9 mouse cellular contexts compared by ENCODE assay signal in the genomic region with DNA sequence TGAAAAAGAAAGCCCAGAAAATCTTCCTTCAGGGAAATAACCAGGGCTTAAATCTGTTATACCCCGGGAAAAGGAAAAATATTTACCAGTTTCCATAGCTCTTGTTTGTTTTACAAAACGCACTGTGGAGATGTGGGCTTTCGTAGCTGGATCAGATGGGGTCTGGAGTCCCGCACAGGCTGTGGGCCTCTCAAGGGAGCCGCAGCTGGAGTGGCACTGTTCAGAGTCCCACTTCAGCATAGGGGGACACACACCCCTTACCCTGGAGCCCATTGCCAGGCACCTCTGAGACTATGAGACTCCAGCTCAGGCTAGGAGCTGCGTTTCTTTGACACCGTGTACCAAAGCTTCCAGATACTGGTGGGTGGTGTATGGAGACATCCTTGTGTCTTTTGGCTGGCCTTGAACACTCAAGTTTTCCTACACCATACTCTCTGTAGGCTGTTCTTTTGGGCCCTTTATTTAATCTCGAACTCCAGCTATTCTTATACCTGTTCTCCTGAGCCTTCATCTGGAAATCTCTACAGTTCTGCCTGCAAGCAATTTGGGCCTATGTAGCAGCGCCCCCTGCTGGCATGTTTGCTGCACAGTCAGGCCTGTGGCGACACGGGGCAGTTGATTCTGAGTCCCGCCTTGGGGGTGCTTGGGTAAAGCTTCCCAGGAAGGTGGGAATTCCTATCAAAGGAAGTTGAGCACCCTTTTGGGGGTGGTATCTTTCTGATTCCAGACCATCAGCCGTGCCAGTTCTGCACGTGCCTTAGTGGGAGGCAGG. TPM values are rescaled to one million over a fixed set of nuclear protein-coding genes. Genes with fewer than 3 reads are reported as not detected.
DNase-seq lines count a peak whose midpoint lies in the region; ATAC-seq and TF ChIP-seq lines count a peak whose summit lies in the region.
"Had no signal": no experiment of that assay in that cellular context is flagged by ENCODE, and none has a peak within 500 bp of the region (broad histone marks: within the 10 kb centered on the region; RNA-seq: fewer than 3 reads in every experiment).

No protein-coding gene starts in this region.

- DNase-seq in adrenal gland, adult 18-20 months (ENCODE audit: low spot score in 2 of 2) = peak; percentile 79 to 82
- DNase-seq in embryo, embryonic 11 days = peak; percentile 86
- peak; percentile 77 to 84 for DNase-seq in heart, postnatal 14 days
- DNase-seq in layer of hippocampus, postnatal 10 days (ENCODE audit: low spot score in 2 of 2) = peak; percentile 82 to 85
- DNase-seq in lung, postnatal 25 days (ENCODE audit: low spot score) = peak; percentile 62
- peak; percentile 26 for DNase-seq in skeletal muscle tissue, adult 2 months (ENCODE audit: low read depth, low spot score)

- ATAC-seq in activated CD4-positive, CD25-positive, alpha-beta regulatory T cell, adult 4 months = no peak

- no peaks in the 10 kb centered on the region for H3K27me3 ChIP-seq in ES-Bruce4 (ENCODE audit: control insufficient read depth, insufficient read depth, low read length, poor library complexity, severe bottlenecking)
- H3K27me3 ChIP-seq: megakaryocyte, embryonic 14.5 days had no signal

- TF ChIP-seq CTCF in ES-Bruce4 (IDR thresholded peaks at IDR 0.05; ENCODE audit: low read depth, low read length) = peak; percentile 88

- H3K27ac ChIP-seq in ES-Bruce4 (ENCODE audit: insufficient read depth, low read length) = no peak overlapping the region

- no peaks in the 10 kb centered on the region for H3K4me1 ChIP-seq in ES-Bruce4 (ENCODE audit: control insufficient read depth, insufficient read depth, low read length)

- intact Hi-C loops in heart, postnatal 14 days (cut with DNase I) = loop anchor here (1.0 to 5.0 kb wide), 3 partner anchors 39 to 240 kb away; no protein-coding TSS in a partner anchor

- TF ChIP-seq EP300 in ES-Bruce4 (IDR thresholded peaks at IDR 0.05; ENCODE audit: insufficient read depth, low read depth, low read length) = no peak

- no peak overlapping the region for H3K9ac ChIP-seq in ES-Bruce4 (ENCODE audit: low read depth, poor library complexity, severe bottlenecking)

- H3K9me3 ChIP-seq in ES-Bruce4 (replicated peaks; ENCODE audit: control insufficient read depth, insufficient read depth, low read length, poor library complexity, severe bottlenecking) = no peaks in the 10 kb centered on the region
- H3K9me3 ChIP-seq: megakaryocyte, embryonic 14.5 days had no signal

- H3K4me3 ChIP-seq in ES-Bruce4 (ENCODE audit: low read depth, low read length) = no peak overlapping the region
- H3K4me3 ChIP-seq: megakaryocyte, embryonic 14.5 days had no signal

- no peak for TF ChIP-seq POLR2A in ES-Bruce4 (IDR thresholded peaks at IDR 0.05; ENCODE audit: insufficient read depth, low read length)

- H3K36me3 ChIP-seq in ES-Bruce4 (ENCODE audit: control insufficient read depth, insufficient read depth, low read length, poor library complexity, severe bottlenecking) = no peaks in the 10 kb centered on the region

RNA-seq across cellular contexts. Expression of a gene that starts 28.9 kb away (rescaled TPM):
- polyA plus RNA-seq in ES-Bruce4 (2011; ENCODE audit: insufficient read depth, insufficient read length, low read depth, missing spikeins) = not detected in 2 replicates
- total RNA-seq in adrenal gland, adult 18-20 months (2021) = under 1 TPM in 1 of 2 experiments, not detected in 1; 0.10 TPM
- not detected for total RNA-seq in heart, postnatal 14 days (2021)
- 1 to 10 TPM; 3.9 to 4.1 TPM for total RNA-seq in layer of hippocampus, postnatal 10 days (2021)
- polyA plus RNA-seq in activated CD4-positive, CD25-positive, alpha-beta regulatory T cell, adult 4 months (2017; shearing (Covaris generic)) = not detected

Comparison
In these comparisons a context has a peak if more than half of its experiments do, and no peak if none do; other contexts are left out.
1. DNase-seq: peak in every context shown above with its lines; median percentile 86 in embryo, embryonic 11 days; 84 in layer of hippocampus, postnatal 10 days; 80 in adrenal gland, adult 18-20 months; 80 in heart, postnatal 14 days; 62 in lung, postnatal 25 days; 26 in skeletal muscle tissue, adult 2 months.
2. RNA of a gene that starts 28.9 kb away (total RNA-seq): 3.9 to 4.1 TPM in layer of hippocampus, postnatal 10 days; 0.10 TPM in adrenal gland, adult 18-20 months and not detected in heart, postnatal 14 days; every median in the first group is over 4 times any median in the second.